Mouse (Mus musculus) liver, postnatal 0 days (tissue): ENCODE measurements around the gene Rarg.

Experiments
- CTCF ChIP-seq: sonication (generic); IDR thresholded peaks from 2 replicates; pipeline ENCODE4 v1.5.1; 2016; ENCODE audit warnings: antibody characterized with exemption, low read depth
- EP300 ChIP-seq: IDR thresholded peaks from 2 replicates; pipeline ENCODE4 v1.6.1; 2016; ENCODE audit warnings: antibody characterized with exemption, low read depth, mild to moderate bottlenecking

DNA sequence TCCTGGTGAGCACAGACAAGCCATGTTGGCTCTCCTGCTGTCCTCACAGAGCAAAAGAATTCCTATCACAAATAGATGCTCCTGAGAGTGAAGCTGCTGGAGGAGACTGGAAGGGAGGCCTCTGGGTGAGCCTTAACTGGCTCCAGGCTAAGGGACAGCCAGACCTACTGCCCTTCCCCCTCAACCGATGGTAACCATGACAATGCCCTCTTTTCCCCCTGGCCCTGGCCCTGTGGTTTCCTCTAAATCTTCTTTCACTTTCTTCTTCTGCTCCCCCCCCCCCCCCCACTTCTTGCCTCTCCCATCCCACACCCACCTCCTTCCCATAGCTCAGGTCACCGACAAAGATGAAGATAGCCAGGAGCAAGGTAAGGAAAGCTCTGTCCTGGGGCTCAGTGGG, 23.4 kb downstream of the Rarg start:
- TF ChIP-seq CTCF, result no peak
- TF ChIP-seq EP300, result no peak
